Mouse (Mus musculus) spleen, adult 2 months (tissue): ENCODE results near the gene Ccdc149. TPM values are rescaled to one million over a fixed set of nuclear protein-coding genes. Genes with fewer than 3 reads are reported as not detected.

Experiments
- DNase-seq, 2 experiments: peaks; one replicate each; pipeline versions ENCODE4 v3.0.0 to v3.0.0-alpha.2; 2012 to 2021; ENCODE audit warnings: low spot score in 2 of 2, low read depth in 1 of 2
- H3K27ac ChIP-seq: fragments of 200-500 bp; 2 replicates; pipeline ENCODE4 v1.5.1; 2012; ENCODE audit warnings: low read length, inconsistent platforms; ENCODE audit not compliant: insufficient read depth
- H3K27me3 ChIP-seq: fragments of 200-500 bp; 2 replicates; pipeline ENCODE4 v1.6.1; 2012; ENCODE audit warnings: mild to moderate bottlenecking, moderate library complexity, low read length, inconsistent platforms; ENCODE audit not compliant: control insufficient read depth, insufficient read depth
- H3K36me3 ChIP-seq: fragments of 200-500 bp; 2 replicates; pipeline ENCODE4 v1.6.1; 2012; ENCODE audit warnings: mild to moderate bottlenecking, low read length, inconsistent platforms; ENCODE audit not compliant: control insufficient read depth, insufficient read depth
- H3K4me1 ChIP-seq: fragments of 200-500 bp; 2 replicates; pipeline ENCODE4 v1.6.1; 2011; ENCODE audit warnings: inconsistent platforms; ENCODE audit not compliant: control insufficient read depth, insufficient read depth, insufficient read length
- H3K4me3 ChIP-seq: fragments of 200-500 bp; 2 replicates; pipeline ENCODE4 v1.5.1; 2011; ENCODE audit warnings: mild to moderate bottlenecking, inconsistent platforms; ENCODE audit not compliant: insufficient read depth, insufficient read length; ENCODE audit errors: extremely low read depth
- CTCF ChIP-seq: fragments of 200-500 bp; IDR thresholded peaks from 2 replicates; pipeline ENCODE4 v1.5.1; 2011; ENCODE audit warnings: mild to moderate bottlenecking, inconsistent platforms; ENCODE audit not compliant: insufficient read depth, insufficient read length, insufficient replicate concordance; ENCODE audit errors: extremely low read depth
- POLR2A ChIP-seq: fragments of 200-500 bp; IDR thresholded peaks from 2 replicates; pipeline ENCODE4 v1.6.1; 2011; ENCODE audit warnings: low read depth, low read length, inconsistent platforms
- WGBS: fragments of 180-500 bp; shearing (Covaris S2); methylation state at CpG from one replicate; pipeline ENCODE4 v1.1.7; 2018; 5-methylcytosine and 5-hydroxymethylcytosine counted together
- polyA plus RNA-seq: library from polyadenylated mRNA; depleted of rRNA; stranded (reverse); fragments of >200 nt; gene quantifications from 2 replicates; pipeline ENCODE4 v1.2.3, GENCODE M21; 2012

Ccdc149 gene
- polyA plus RNA-seq, 1 experiment = 0.40 TPM

GRCm38 (mm10) chr5:52364521-52364920, 106.8 kb downstream of the Ccdc149 start:
- TF ChIP-seq POLR2A (no peak), CTCF (no peak)
- Histone ChIP-seq H3K36me3 (no peaks in the 10 kb centered on the region), H3K4me1 (no peaks in the 10 kb centered on the region; the same call in 1 of the 2 replicates), H3K27ac (no peak overlapping the region), H3K27me3 (no peaks in the 10 kb centered on the region), H3K4me3 (no peak overlapping the region)
- 69% methylated on average over 5 of the region's 5 CpGs for WGBS
- DNase-seq = no peak

- whole genome bisulfite sequencing = 55% methylated on average over 11 of the region's 11 CpGs
- H3K36me3 ChIP-seq = no peaks in the 10 kb centered on the region
- TF ChIP-seq POLR2A (no peak), CTCF (no peak)
- H3K27me3 ChIP-seq = no peaks in the 10 kb centered on the region
- peak within 1 kb of the TSS; percentile 33; the same call in 1 of the 2 replicates for H3K27ac ChIP-seq
- H3K4me1 ChIP-seq = no peaks in the 10 kb centered on the region; the same call in 1 of the 2 replicates
- no peak for DNase-seq
- H3K4me3 ChIP-seq = no peak within 1 kb of the TSS; the same call in 1 of the 2 replicates
Observed at GRCm38 (mm10) chr5:52363468-52364150, 107.7 kb downstream of the Ccdc149 start, which contains the start of gene Sod3. Gene Sod3, plus strand, starts transcription at chr5:52363791.

GRCm38 (mm10) chr5:52362776-52363467, 108.4 kb downstream of the Ccdc149 start:
- Histone ChIP-seq H3K27ac (no peak overlapping the region), H3K27me3 (no peaks in the 10 kb centered on the region), H3K4me3 (no peak overlapping the region), H3K36me3 (no peaks in the 10 kb centered on the region), H3K4me1 (no peaks in the 10 kb centered on the region)
- no peak for DNase-seq
- no peak for TF ChIP-seq CTCF
- no peak for TF ChIP-seq POLR2A
- 83% methylated on average over 6 of the region's 6 CpGs for whole genome bisulfite sequencing

- TF ChIP-seq CTCF (no peak), POLR2A (no peak)
- no peak for DNase-seq
- H3K27ac ChIP-seq = no peak overlapping the region
Observed at GRCm38 (mm10) chr5:52360286-52361049, 110.9 kb downstream of the Ccdc149 start.

GRCm38 (mm10) chr5:52358120-52358519, 113.2 kb downstream of the Ccdc149 start:
- DNase-seq = no peak
- H3K36me3 ChIP-seq = no peaks in the 10 kb centered on the region
- no peaks in the 10 kb centered on the region for H3K27me3 ChIP-seq
- H3K4me3 ChIP-seq = no peak overlapping the region
- WGBS = 85% methylated on average over 6 of the region's 6 CpGs
- no peak overlapping the region for H3K27ac ChIP-seq
- TF ChIP-seq POLR2A (no peak), CTCF (no peak)
- H3K4me1 ChIP-seq = no peaks in the 10 kb centered on the region

More at GRCm38 (mm10) chr5:52360286-52361049, 110.9 kb downstream of the Ccdc149 start:
- Histone ChIP-seq H3K36me3 (no peaks in the 10 kb centered on the region), H3K4me1 (no peaks in the 10 kb centered on the region), H3K27me3 (no peaks in the 10 kb centered on the region), H3K4me3 (no peak overlapping the region)
- 66% methylated on average over 21 of the region's 21 CpGs for WGBS

GRCm38 (mm10) chr5:52357175-52357754, 114.1 kb downstream of the Ccdc149 start:
- Histone ChIP-seq H3K4me1 (no peaks in the 10 kb centered on the region), H3K27me3 (no peaks in the 10 kb centered on the region), H3K27ac (no peak overlapping the region), H3K36me3 (no peaks in the 10 kb centered on the region), H3K4me3 (no peak overlapping the region)
- 81% methylated on average over 9 of the region's 9 CpGs for WGBS
- no peak for TF ChIP-seq CTCF
- TF ChIP-seq POLR2A = no peak
- no peak for DNase-seq
